In the genomic region with DNA sequence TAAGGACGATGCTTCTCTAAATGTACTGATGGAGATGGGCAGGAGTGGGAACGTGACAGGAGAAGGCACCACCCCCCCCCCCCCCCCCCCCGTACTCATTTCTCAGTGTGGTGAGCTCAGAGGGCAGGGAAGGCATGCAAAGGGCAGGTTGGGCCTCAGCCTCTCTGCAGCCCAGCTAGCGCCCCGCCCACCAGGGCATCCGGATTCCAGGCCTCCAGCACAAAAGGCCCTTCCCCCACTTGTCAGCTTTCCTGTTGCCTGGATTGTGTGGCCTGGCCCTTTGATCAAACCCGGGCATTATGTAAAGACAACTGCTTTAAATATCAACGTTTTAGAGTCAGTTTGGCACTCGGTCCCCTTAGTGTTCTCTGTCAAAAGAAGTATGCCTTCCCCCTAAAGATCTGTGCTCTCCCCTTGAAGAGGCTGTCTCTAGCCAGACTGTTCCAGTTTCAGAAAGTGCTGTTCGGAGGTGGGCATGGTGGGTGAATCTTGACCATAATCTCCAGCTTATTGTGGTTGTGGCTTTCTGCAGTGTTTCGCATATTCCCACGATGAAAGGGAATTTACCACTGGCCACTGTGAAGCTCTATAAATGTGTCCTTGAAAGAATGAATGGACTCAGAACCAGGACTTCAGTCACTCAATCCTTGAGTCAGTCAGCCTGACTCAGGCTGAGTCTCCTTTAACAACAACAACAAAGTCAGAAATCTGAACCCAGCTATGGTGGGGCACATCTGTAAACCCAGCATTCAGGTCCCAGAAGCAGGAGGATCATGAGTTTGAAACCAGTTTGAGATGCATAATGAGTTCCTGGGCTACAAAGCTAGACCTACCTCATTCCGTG, we compare ENCODE assay signal across 8 mouse cellular contexts.
DNase-seq lines count a peak whose midpoint lies in the region; ATAC-seq and TF ChIP-seq lines count a peak whose summit lies in the region.

No protein-coding gene starts in this region.

- peak overlapping the region; percentile 73; the same call in 1 of the 2 replicates for H3K27ac ChIP-seq in ES-E14 (ENCODE audit: insufficient read depth, low read depth, low read length, poor library complexity, severe bottlenecking)
- no peak overlapping the region for H3K27ac ChIP-seq in hindbrain, embryonic 14.5 days
- no peak overlapping the region for H3K27ac ChIP-seq in midbrain, postnatal 0 days (ENCODE audit: low read depth, low read length)

- H3K9ac ChIP-seq in ES-E14 (ENCODE audit: insufficient read depth, low read depth, low read length, poor library complexity, severe bottlenecking) = peak overlapping the region; percentile 39; the same call in 1 of the 2 replicates
- H3K9ac ChIP-seq in hindbrain, embryonic 14.5 days = no peak overlapping the region
- no peak overlapping the region for H3K9ac ChIP-seq in midbrain, postnatal 0 days (replicated peaks; ENCODE audit: low read length, poor library complexity, severe bottlenecking)

- in situ Hi-C loops in ES-E14 (cut with MboI; ENCODE audit: low sequenced_read_pairs in 2 of 2, unreplicated experiment in 2 of 2) = no loop called here

- TF ChIP-seq CTCF in midbrain, postnatal 0 days (IDR thresholded peaks at IDR 0.05) = no peak

- no peaks in the 10 kb centered on the region for H3K36me3 ChIP-seq in ES-E14 (ENCODE audit: control insufficient read depth, insufficient read depth, low read length, poor library complexity, severe bottlenecking)
- no peaks in the 10 kb centered on the region for H3K36me3 ChIP-seq in hindbrain, embryonic 14.5 days (replicated peaks; ENCODE audit: control insufficient read depth, insufficient read depth)
- no peaks in the 10 kb centered on the region for H3K36me3 ChIP-seq in midbrain, postnatal 0 days (ENCODE audit: insufficient read depth, low read length)

- H3K27me3 ChIP-seq in hindbrain, embryonic 14.5 days (ENCODE audit: control insufficient read depth, insufficient read depth, low read length) = no peaks in the 10 kb centered on the region
- H3K27me3 ChIP-seq in midbrain, postnatal 0 days (ENCODE audit: insufficient read depth, low read length) = no peaks in the 10 kb centered on the region

- 10% methylated on average over 12 of the region's 13 CpGs for WGBS in hindbrain, embryonic 14.5 days
- 13% methylated on average over 12 of the region's 13 CpGs for WGBS in midbrain, postnatal 0 days

- intact Hi-C loops in left cerebral cortex, postnatal 36 days (cut with DNase I) = no loop called here

- no peaks in the 10 kb centered on the region for H3K9me3 ChIP-seq in ES-E14 (ENCODE audit: control insufficient read depth, insufficient read depth, low read depth, low read length)
- H3K9me3 ChIP-seq in hindbrain, embryonic 14.5 days (ENCODE audit: control insufficient read depth, low read length) = no peaks in the 10 kb centered on the region
- no peaks in the 10 kb centered on the region for H3K9me3 ChIP-seq in midbrain, postnatal 0 days (ENCODE audit: low read length)

- peak; percentile 80 for DNase-seq in ES-E14 (ENCODE audit: low read depth, low spot score)
- DNase-seq in adrenal gland, postnatal 14 days = peak; percentile 85
- DNase-seq in forelimb bud, embryonic 11.5 days (ENCODE audit: low read depth, low spot score) = peak; percentile 83
- peak; percentile 42 for DNase-seq in hindbrain, embryonic 14.5 days (ENCODE audit: low spot score)
- DNase-seq in liver = peak; percentile 87
- peak; percentile 11 for DNase-seq in midbrain, postnatal 0 days (ENCODE audit: low spot score)
- DNase-seq in frontal cortex, postnatal 25 days (ENCODE audit: low spot score in 2 of 2) = no peak
- no peak for DNase-seq in left cerebral cortex, postnatal 36 days (ENCODE audit: low spot score in 2 of 2)

- no peak overlapping the region for H3K4me3 ChIP-seq in ES-E14 (ENCODE audit: insufficient read depth in 1 of 2, low read depth in 1 of 2, low read length in 2 of 2, poor library complexity in 1 of 2, severe bottlenecking in 1 of 2)
- H3K4me3 ChIP-seq in hindbrain, embryonic 14.5 days (replicated peaks; ENCODE audit: low read length) = no peak overlapping the region
- H3K4me3 ChIP-seq in midbrain, postnatal 0 days (ENCODE audit: low read depth, low read length) = no peak overlapping the region

- H3K4me2 ChIP-seq in hindbrain, embryonic 14.5 days (replicated peaks) = no peak overlapping the region
- H3K4me2 ChIP-seq in midbrain, postnatal 0 days (ENCODE audit: low read depth, low read length, poor library complexity, severe bottlenecking) = no peak overlapping the region

- ATAC-seq in hindbrain, embryonic 14.5 days (ENCODE audit: low FRiP score) = peak; percentile 62; the same call in 1 of the 2 replicates
- 0 out of 2 replicates have a peak, but pooled peaks have one; percentile 56 for ATAC-seq in midbrain, postnatal 0 days (ENCODE audit: low FRiP score)

- H3K4me1 ChIP-seq in ES-E14 (ENCODE audit: control insufficient read depth in 2 of 2, insufficient read depth in 2 of 2, low read length in 2 of 2, poor library complexity in 1 of 2) = peaks cover 3 to 11% of the 10 kb centered on the region in 2 experiments; a peak in 3 of 4 replicates
- 0 out of 2 replicates have a peak, but pooled peaks cover 7% of the 10 kb centered on the region for H3K4me1 ChIP-seq in hindbrain, embryonic 14.5 days (replicated peaks; ENCODE audit: control insufficient read depth, insufficient read depth, low read length)
- no peaks in the 10 kb centered on the region for H3K4me1 ChIP-seq in midbrain, postnatal 0 days (ENCODE audit: insufficient read depth, low read length)

TF ChIP-seq in ES-E14, 5 proteins besides CTCF, POLR2A, EP300 and RAD21:
- no peak for TF ChIP-seq ZNF384 (IDR thresholded peaks at IDR 0.05; ENCODE audit: low read depth, low read length)
- TF ChIP-seq ZC3H11A (IDR thresholded peaks at IDR 0.05; ENCODE audit: borderline replicate concordance, low read depth, low read length) = no peak
- no peak for TF ChIP-seq HCFC1 (IDR thresholded peaks at IDR 0.05; ENCODE audit: borderline replicate concordance, insufficient read depth, low read length)
- TF ChIP-seq CHD2 (IDR thresholded peaks at IDR 0.05; ENCODE audit: low read depth, low read length) = peak; percentile 47; the same call in 1 of the 2 replicates
- TF ChIP-seq MAFK (IDR thresholded peaks at IDR 0.05; ENCODE audit: insufficient read depth, low read depth, low read length) = no peak

Comparison
In these comparisons a context has a peak if more than half of its experiments do, and no peak if none do; other contexts are left out.
1. DNase-seq: peak in ES-E14 (single experiment), adrenal gland, postnatal 14 days (single experiment), forelimb bud, embryonic 11.5 days (single experiment), hindbrain, embryonic 14.5 days (single experiment), liver (single experiment) and midbrain, postnatal 0 days (single experiment); none in frontal cortex, postnatal 25 days (0 of 2) and left cerebral cortex, postnatal 36 days (0 of 2).